Mouse (Mus musculus) small intestine, adult 2 months (tissue): ENCODE results near the gene Atrn.

Source experiments
- CTCF ChIP-seq: fragments of 200-500 bp; IDR thresholded peaks from 2 replicates; pipeline ENCODE4 v1.5.1; 2012; ENCODE audit warnings: low read depth, mild to moderate bottlenecking, control low read depth, inconsistent platforms, low read length, moderate library complexity, mixed read lengths; ENCODE audit not compliant: insufficient replicate concordance, insufficient read length; ENCODE audit errors: extremely low read depth
- POLR2A ChIP-seq: fragments of 200-500 bp; IDR thresholded peaks from 2 replicates; pipeline ENCODE4 v1.6.1; 2012; ENCODE audit warnings: low read depth, mild to moderate bottlenecking, control low read depth, inconsistent platforms, low read length, moderate library complexity

- no peak for TF ChIP-seq CTCF
- no peak for TF ChIP-seq POLR2A
These were observed 35.4 kb upstream of the Atrn start for GRCm38 (mm10) chr2:130870916-130871315.
